Comparison of ENCODE assay signal across 21 mouse cellular contexts in the genomic region with DNA sequence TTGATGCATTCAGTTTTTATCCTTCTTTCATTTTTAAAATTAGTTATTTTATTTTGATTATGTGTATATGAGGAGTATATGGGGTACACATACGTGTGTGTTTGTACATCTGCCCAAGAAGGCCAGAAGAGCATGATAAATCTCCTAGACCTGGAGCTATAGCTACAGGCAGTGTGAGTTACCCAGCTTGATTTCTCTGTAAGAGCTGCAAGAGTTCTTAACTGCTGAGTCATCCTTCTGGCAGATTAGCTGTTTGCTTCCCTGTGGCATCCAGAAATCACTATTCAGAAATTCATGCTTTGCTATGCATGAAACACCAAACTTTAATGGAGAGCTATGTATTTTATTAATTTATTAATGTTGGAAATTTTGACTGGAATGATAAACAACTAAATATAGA.
A peak's percentile ranks its signal among the peaks of the same experiment; 100 is the strongest.
DNase-seq lines count a peak whose midpoint lies in the region; ATAC-seq and TF ChIP-seq lines count a peak whose summit lies in the region.
"Had no signal": no experiment of that assay in that cellular context is flagged by ENCODE, and none has a peak within 500 bp of the region (broad histone marks: within the 10 kb centered on the region; RNA-seq: fewer than 3 reads in every experiment).

No protein-coding gene starts in this region.

- no peak overlapping the region for H3K4me3 ChIP-seq in hindbrain, postnatal 0 days (ENCODE audit: low read length)
- no peak overlapping the region for H3K4me3 ChIP-seq in hindbrain, embryonic 16.5 days (ENCODE audit: low read length)
- H3K4me3 ChIP-seq in intestine, postnatal 0 days (ENCODE audit: low read depth, low read length) = no peak overlapping the region
- H3K4me3 ChIP-seq: embryonic facial prominence, embryonic 12.5 days; forebrain, embryonic 15.5 days; heart, embryonic 10.5 days; hindbrain, embryonic 12.5 days; intestine, embryonic 15.5 days had no signal

- H3K4me2 ChIP-seq in hindbrain, postnatal 0 days (ENCODE audit: low read depth, low read length) = no peak overlapping the region
- H3K4me2 ChIP-seq in hindbrain, embryonic 16.5 days (ENCODE audit: low read length) = no peak overlapping the region
- no peak overlapping the region for H3K4me2 ChIP-seq in intestine, postnatal 0 days (replicated peaks; ENCODE audit: low read depth)
- H3K4me2 ChIP-seq: embryonic facial prominence, embryonic 12.5 days; forebrain, embryonic 15.5 days; hindbrain, embryonic 12.5 days; intestine, embryonic 15.5 days had no signal

- DNase-seq in hindbrain, postnatal 0 days (ENCODE audit: low spot score) = peak; percentile 5
- peak; percentile 1 for DNase-seq in retina, postnatal 1 day
- no peak for DNase-seq in retina, embryonic 14.5 days (ENCODE audit: low spot score)
- DNase-seq in NIH3T3 (ENCODE audit: low read depth) = peak; percentile 2
- no peak for DNase-seq in gastrocnemius, postnatal 4 days (ENCODE audit: low spot score in 2 of 2)
- DNase-seq: adrenal gland, postnatal 10 days; cerebellum, adult 11 months; cerebellum, adult 9-10 months; cerebellum, postnatal 25 days; gastrocnemius, postnatal 36 days; heart, adult 18-20 months; heart, postnatal 10 days; heart, postnatal 4 days had no signal

- no peaks in the 10 kb centered on the region for H3K4me1 ChIP-seq in hindbrain, postnatal 0 days (ENCODE audit: insufficient read depth, low read length)
- no peaks in the 10 kb centered on the region for H3K4me1 ChIP-seq in hindbrain, embryonic 16.5 days (ENCODE audit: control insufficient read depth, insufficient read depth, low read depth, low read length)
- H3K4me1 ChIP-seq in intestine, postnatal 0 days (replicated peaks; ENCODE audit: control insufficient read depth, insufficient read depth, low read length) = no peaks in the 10 kb centered on the region
- H3K4me1 ChIP-seq: embryonic facial prominence, embryonic 12.5 days; forebrain, embryonic 15.5 days; heart, embryonic 10.5 days; hindbrain, embryonic 12.5 days; intestine, embryonic 15.5 days had no signal

- no peaks in the 10 kb centered on the region for H3K27me3 ChIP-seq in hindbrain, postnatal 0 days (ENCODE audit: insufficient read depth, low read length)
- H3K27me3 ChIP-seq in hindbrain, embryonic 16.5 days (replicated peaks; ENCODE audit: control insufficient read depth, insufficient read depth, low read length) = no peaks in the 10 kb centered on the region
- H3K27me3 ChIP-seq in intestine, postnatal 0 days (replicated peaks; ENCODE audit: control insufficient read depth, insufficient read depth, low read length) = no peaks in the 10 kb centered on the region
- H3K27me3 ChIP-seq: embryonic facial prominence, embryonic 12.5 days; forebrain, embryonic 15.5 days; hindbrain, embryonic 12.5 days; intestine, embryonic 15.5 days had no signal

- H3K36me3 ChIP-seq in hindbrain, postnatal 0 days (ENCODE audit: insufficient read depth, low read length) = no peaks in the 10 kb centered on the region
- H3K36me3 ChIP-seq in hindbrain, embryonic 16.5 days (ENCODE audit: control insufficient read depth, insufficient read depth, low read length) = no peaks in the 10 kb centered on the region
- no peaks in the 10 kb centered on the region for H3K36me3 ChIP-seq in intestine, postnatal 0 days (ENCODE audit: control insufficient read depth, insufficient read depth)
- H3K36me3 ChIP-seq: embryonic facial prominence, embryonic 12.5 days; forebrain, embryonic 15.5 days; G1E; heart, embryonic 10.5 days; hindbrain, embryonic 12.5 days; intestine, embryonic 15.5 days had no signal

- no peak overlapping the region for H3K27ac ChIP-seq in hindbrain, postnatal 0 days
- no peak overlapping the region for H3K27ac ChIP-seq in hindbrain, embryonic 16.5 days (ENCODE audit: low read depth, low read length)
- H3K27ac ChIP-seq in intestine, postnatal 0 days (ENCODE audit: low read depth, low read length) = no peak overlapping the region
- H3K27ac ChIP-seq: embryonic facial prominence, embryonic 12.5 days; forebrain, embryonic 15.5 days; heart, embryonic 10.5 days; hindbrain, embryonic 12.5 days; intestine, embryonic 15.5 days had no signal

- 76% methylated on average over 1 of the region's 1 CpGs for WGBS in hindbrain, postnatal 0 days
- WGBS in hindbrain, embryonic 16.5 days = 69% methylated on average over 1 of the region's 1 CpGs
- WGBS in intestine, postnatal 0 days = 58% methylated on average over 1 of the region's 1 CpGs

- ATAC-seq in hindbrain, postnatal 0 days = no peak
- ATAC-seq in hindbrain, embryonic 16.5 days = no peak
- ATAC-seq in intestine, postnatal 0 days = no peak
- ATAC-seq: forebrain, embryonic 15.5 days; intestine, embryonic 15.5 days had no signal

- TF ChIP-seq CTCF in hindbrain, postnatal 0 days (IDR thresholded peaks at IDR 0.05; ENCODE audit: low read depth) = no peak
- TF ChIP-seq CTCF in intestine, postnatal 0 days (IDR thresholded peaks at IDR 0.05; ENCODE audit: low read depth) = no peak

- H3K9me3 ChIP-seq in hindbrain, postnatal 0 days (ENCODE audit: low read length) = no peaks in the 10 kb centered on the region
- H3K9me3 ChIP-seq in hindbrain, embryonic 16.5 days (ENCODE audit: control insufficient read depth, low read length) = no peaks in the 10 kb centered on the region
- H3K9me3 ChIP-seq in intestine, postnatal 0 days (ENCODE audit: control insufficient read depth) = no peaks in the 10 kb centered on the region
- H3K9me3 ChIP-seq: embryonic facial prominence, embryonic 12.5 days; forebrain, embryonic 15.5 days; heart, embryonic 10.5 days; hindbrain, embryonic 12.5 days; intestine, embryonic 15.5 days had no signal

- no peak overlapping the region for H3K9ac ChIP-seq in hindbrain, postnatal 0 days (replicated peaks; ENCODE audit: low read length)
- no peak overlapping the region for H3K9ac ChIP-seq in hindbrain, embryonic 16.5 days (ENCODE audit: low read depth, low read length)
- no peak overlapping the region for H3K9ac ChIP-seq in intestine, postnatal 0 days (ENCODE audit: low read depth, low read length)
- H3K9ac ChIP-seq: embryonic facial prominence, embryonic 12.5 days; forebrain, embryonic 15.5 days; hindbrain, embryonic 12.5 days; intestine, embryonic 15.5 days had no signal

Comparison
In these comparisons a context has a peak if more than half of its experiments do, and no peak if none do; other contexts are left out.
1. DNase-seq: peak in hindbrain, postnatal 0 days (single experiment), retina, postnatal 1 day (single experiment) and NIH3T3 (single experiment); none in retina, embryonic 14.5 days (single experiment) and gastrocnemius, postnatal 4 days (0 of 2).